Mouse (Mus musculus): ENCODE measurements around the gene Clcf1. TPM values are rescaled to one million over a fixed set of nuclear protein-coding genes. Genes with fewer than 3 reads are reported as not detected.

Gene Clcf1
- polyA plus RNA-seq, 1 experiment from 2014 or later, result 0.73 TPM

DNA sequence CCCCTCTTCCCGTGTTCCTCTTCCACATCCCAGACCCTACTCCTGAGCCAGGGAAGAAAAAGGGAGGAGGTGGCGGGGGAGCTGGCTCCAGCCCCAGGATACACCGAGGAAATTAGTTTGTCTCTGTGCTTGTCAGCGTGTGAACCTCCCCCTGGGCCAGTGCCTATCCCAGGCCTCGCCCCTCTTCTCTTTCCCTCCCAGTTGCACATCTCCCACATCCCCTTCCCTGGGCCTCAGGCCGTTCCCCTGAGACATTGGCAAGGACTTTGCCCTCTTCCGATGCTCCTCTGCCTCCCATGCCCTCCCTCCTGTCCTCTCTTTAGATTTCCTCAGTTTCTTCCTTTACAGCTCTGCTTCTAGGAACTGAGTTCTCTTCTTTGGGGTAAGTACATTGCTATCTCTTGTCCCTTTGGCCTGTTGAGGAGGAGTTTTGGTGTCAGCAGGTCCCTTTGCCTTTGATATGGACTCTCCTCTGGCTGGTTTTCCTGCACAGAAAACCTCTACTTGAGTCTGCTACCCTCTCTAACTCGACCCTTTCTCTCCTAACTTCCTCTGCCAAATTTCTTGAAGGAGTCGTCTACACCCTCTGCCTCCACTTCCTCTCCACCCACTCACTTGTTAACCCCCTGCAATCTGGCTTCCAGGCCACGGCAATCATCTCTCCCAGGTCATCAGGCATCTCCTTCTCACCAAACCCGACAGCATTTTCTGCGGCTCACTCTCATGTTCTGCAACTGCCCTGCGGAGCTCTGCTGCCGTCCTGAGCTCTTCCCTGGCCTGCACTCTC, 7.1 kb downstream of the Clcf1 start:
- WGBS (ENCODE audit: insufficient replicate concordance), result 31% methylated on average over 14 of the region's 14 CpGs
- Histone ChIP-seq H3K27me3 (replicated peaks) (peaks cover 86% of the 10 kb centered on the region), H3K4me1 (peaks cover 60% of the 10 kb centered on the region), H3K36me3 (no peaks in the 10 kb centered on the region), H3K9me3 (replicated peaks) (no peaks in the 10 kb centered on the region), H3K4me3 (no peak overlapping the region), H3K27ac (0 out of 2 replicates have a peak overlapping the region, but pooled peaks have one; percentile 18), H3K4me2 (0 out of 2 replicates have a peak overlapping the region, but pooled peaks have one; percentile 5), H3K9ac (0 out of 2 replicates have a peak overlapping the region, but pooled peaks have one; percentile 18)
- no peak for ATAC-seq

DNA sequence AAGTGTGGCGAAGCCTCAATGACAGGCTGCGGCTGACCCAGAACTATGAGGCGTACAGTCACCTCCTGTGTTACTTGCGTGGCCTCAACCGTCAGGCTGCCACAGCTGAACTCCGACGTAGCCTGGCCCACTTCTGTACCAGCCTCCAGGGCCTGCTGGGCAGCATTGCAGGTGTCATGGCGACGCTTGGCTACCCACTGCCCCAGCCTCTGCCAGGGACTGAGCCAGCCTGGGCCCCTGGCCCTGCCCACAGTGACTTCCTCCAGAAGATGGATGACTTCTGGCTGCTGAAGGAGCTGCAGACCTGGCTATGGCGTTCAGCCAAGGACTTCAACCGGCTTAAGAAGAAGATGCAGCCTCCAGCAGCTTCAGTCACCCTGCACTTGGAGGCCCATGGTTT, 8.1 kb downstream of the Clcf1 start:
- WGBS (ENCODE audit: insufficient replicate concordance), result 57% methylated on average over 11 of the region's 11 CpGs

DNA sequence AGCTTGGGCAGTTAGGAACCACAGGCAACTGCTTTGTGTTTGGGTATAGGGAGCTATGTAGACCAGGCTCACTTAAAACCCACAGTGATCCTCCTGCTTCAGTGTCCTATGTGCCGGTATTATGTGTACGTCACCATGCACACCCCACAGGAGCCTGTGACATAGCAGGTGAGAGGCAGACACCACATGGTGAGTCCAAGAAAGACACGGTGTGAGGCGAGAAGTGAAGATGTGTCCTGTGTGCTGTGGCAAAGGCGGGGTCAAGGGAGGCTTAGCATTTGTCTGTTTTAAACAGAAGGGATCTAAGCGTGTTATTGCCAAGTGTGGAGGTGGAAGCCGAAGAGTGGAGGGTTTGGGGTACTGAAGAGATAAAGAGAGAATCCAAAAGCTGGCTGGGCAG, 12.7 kb downstream of the Clcf1 start:
- 77% methylated on average over 7 of the region's 7 CpGs for WGBS (ENCODE audit: insufficient replicate concordance)
- no peak overlapping the region for H3K4me3 ChIP-seq
- H3K9ac ChIP-seq, result no peak overlapping the region
- peaks cover 62% of the 10 kb centered on the region for H3K27me3 ChIP-seq (replicated peaks)
- no peaks in the 10 kb centered on the region for H3K9me3 ChIP-seq (replicated peaks)
- peaks cover 53% of the 10 kb centered on the region for H3K4me1 ChIP-seq
- ATAC-seq, result no peak
- H3K27ac ChIP-seq, result no peak overlapping the region
- no peak overlapping the region for H3K4me2 ChIP-seq
- H3K36me3 ChIP-seq, result no peaks in the 10 kb centered on the region

More for the DNA sequence above, 8.1 kb downstream of the Clcf1 start:
- Histone ChIP-seq H3K9me3 (replicated peaks) (no peaks in the 10 kb centered on the region), H3K36me3 (no peaks in the 10 kb centered on the region), H3K27me3 (replicated peaks) (peaks cover 86% of the 10 kb centered on the region), H3K27ac (no peak overlapping the region), H3K9ac (no peak overlapping the region), H3K4me3 (no peak overlapping the region), H3K4me1 (peaks cover 50% of the 10 kb centered on the region), H3K4me2 (no peak overlapping the region)
- ATAC-seq, result no peak

DNA sequence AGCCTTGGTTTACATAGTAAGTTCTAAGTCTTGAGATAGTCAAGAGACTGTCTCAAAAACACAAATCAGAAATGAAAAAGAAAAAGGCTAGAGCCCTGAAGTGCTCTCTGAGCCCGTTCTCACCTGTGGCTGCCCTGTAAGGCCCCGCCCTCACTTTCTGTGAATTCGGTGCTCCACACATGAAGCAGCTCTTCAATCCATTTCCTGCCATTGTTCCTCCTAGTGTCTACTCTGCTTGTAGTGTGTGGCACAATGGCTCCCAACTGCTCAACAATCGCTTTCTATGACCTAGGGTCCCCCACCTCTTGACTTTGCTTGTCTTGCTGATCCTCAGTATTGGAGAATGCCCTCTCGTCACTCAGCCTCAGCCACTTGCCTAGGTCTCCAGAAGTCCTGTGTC, 13.4 kb downstream of the Clcf1 start:
- 54% methylated on average over 5 of the region's 5 CpGs for WGBS (ENCODE audit: insufficient replicate concordance)
- H3K4me2 ChIP-seq, result no peak overlapping the region
- no peaks in the 10 kb centered on the region for H3K36me3 ChIP-seq
- no peak overlapping the region for H3K4me3 ChIP-seq
- peaks cover 55% of the 10 kb centered on the region for H3K27me3 ChIP-seq (replicated peaks)
- no peaks in the 10 kb centered on the region for H3K9me3 ChIP-seq (replicated peaks)
- no peak overlapping the region for H3K27ac ChIP-seq
- ATAC-seq, result no peak
- H3K9ac ChIP-seq, result no peak overlapping the region
- H3K4me1 ChIP-seq, result peaks cover 52% of the 10 kb centered on the region

DNA sequence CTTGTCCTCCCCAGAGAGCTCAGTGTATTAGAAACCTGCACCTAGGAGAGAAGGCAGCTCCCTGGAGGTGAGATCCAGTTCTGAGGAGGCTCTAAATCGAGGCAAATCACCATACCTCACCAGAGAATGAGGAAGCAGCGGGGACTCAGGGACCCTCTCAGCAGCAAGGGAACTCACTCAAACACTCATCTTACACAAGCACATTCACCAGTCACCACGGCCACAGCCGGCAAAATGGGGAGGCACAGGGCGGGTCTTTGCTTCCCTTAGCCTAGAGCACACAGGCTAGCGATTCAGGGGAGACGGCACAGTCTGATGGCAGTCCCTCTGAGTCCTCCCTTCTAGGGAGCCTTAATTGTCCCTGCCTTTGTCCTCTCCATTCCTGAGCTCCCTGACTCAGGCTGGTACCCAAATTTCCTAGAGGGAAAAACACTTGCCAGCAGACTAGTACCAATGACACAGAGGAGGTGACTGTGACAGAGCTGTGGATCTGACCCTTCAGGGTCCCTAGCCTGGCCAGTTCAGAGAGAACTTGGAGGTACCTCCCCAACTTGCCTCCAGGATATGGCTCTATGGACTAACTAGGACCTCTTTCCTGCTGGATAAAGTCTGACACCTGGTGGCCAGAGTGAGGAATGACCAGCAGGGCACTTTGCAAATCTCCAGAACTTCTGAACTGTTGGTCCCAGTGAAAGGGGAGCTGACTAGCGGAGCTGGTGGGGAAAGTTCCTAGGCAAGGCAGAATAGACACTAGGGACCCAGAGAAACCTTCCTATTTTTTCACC, 14.0 kb downstream of the Clcf1 start:
- Histone ChIP-seq H3K27me3 (replicated peaks) (peaks cover 49% of the 10 kb centered on the region), H3K4me2 (no peak overlapping the region), H3K9ac (no peak overlapping the region), H3K9me3 (replicated peaks) (no peaks in the 10 kb centered on the region), H3K36me3 (no peaks in the 10 kb centered on the region), H3K4me3 (no peak overlapping the region), H3K4me1 (peaks cover 54% of the 10 kb centered on the region), H3K27ac (no peak overlapping the region)
- WGBS (ENCODE audit: insufficient replicate concordance), result 11% methylated on average over 8 of the region's 8 CpGs
- no peak for ATAC-seq

DNA sequence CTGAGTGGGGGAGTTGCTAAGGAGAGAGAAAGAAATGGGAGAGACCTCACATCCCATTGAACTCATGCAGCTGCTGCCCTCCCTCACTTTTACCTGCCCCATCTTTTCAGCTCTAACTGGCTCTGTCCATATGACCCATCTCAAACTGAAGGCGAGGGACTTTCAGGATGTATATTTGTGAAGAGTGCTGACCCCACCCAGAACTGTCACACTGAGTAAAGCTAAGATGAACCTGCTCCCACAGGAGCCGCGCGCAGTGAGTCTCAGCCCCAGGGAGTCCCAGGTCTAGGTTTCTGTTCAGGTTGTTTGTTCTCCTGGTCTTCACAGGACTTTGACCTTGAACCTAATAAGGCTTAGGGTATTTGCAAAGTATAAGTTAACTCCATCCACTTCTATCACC, 14.9 kb downstream of the Clcf1 start:
- H3K9ac ChIP-seq, result no peak overlapping the region
- ATAC-seq, result no peak
- WGBS (ENCODE audit: insufficient replicate concordance), result 73% methylated on average over 4 of the region's 4 CpGs
- no peaks in the 10 kb centered on the region for H3K9me3 ChIP-seq (replicated peaks)
- peaks cover 51% of the 10 kb centered on the region for H3K4me1 ChIP-seq
- no peak overlapping the region for H3K4me3 ChIP-seq
- no peak overlapping the region for H3K4me2 ChIP-seq
- H3K27me3 ChIP-seq (replicated peaks), result peaks cover 43% of the 10 kb centered on the region
- H3K27ac ChIP-seq, result no peak overlapping the region
- no peaks in the 10 kb centered on the region for H3K36me3 ChIP-seq

DNA sequence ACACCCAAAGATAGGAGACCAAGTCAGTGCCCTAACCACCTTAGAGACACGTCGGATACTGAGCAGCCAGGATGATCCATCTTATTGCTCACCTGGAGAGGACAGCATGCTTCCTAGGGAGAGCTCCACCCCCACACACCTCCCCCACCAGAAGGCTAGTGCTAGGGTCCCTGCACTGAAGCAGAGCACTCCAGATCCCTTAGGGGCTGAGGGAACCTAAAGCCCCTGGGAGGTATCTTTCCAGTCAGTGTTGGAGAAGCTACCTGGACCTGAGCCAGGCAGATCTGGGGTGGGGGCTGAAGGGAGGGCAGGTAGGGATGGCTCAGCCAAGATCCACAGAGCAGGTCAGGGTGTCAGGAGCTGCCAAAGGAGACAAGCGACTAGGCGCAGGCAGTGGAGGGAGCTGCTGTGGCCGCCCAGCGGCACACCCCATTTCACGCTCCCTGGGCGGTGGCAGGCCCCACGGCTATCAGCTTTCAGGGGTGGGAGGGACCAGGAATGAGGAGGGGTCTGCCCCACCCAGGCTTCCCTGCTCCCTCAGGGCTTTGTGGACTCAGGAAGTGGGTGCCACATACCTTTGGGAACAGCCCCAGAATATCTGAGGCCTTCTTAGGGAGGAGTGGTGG, 15.5 kb downstream of the Clcf1 start:
- H3K27ac ChIP-seq, result no peak overlapping the region
- H3K4me2 ChIP-seq, result no peak overlapping the region
- H3K4me3 ChIP-seq, result no peak overlapping the region
- H3K9me3 ChIP-seq (replicated peaks), result no peaks in the 10 kb centered on the region
- no peak overlapping the region for H3K9ac ChIP-seq
- WGBS (ENCODE audit: insufficient replicate concordance), result 51% methylated on average over 9 of the region's 9 CpGs
- H3K4me1 ChIP-seq, result peaks cover 51% of the 10 kb centered on the region
- H3K36me3 ChIP-seq, result no peaks in the 10 kb centered on the region
- peaks cover 46% of the 10 kb centered on the region for H3K27me3 ChIP-seq (replicated peaks)
- ATAC-seq, result no peak

DNA sequence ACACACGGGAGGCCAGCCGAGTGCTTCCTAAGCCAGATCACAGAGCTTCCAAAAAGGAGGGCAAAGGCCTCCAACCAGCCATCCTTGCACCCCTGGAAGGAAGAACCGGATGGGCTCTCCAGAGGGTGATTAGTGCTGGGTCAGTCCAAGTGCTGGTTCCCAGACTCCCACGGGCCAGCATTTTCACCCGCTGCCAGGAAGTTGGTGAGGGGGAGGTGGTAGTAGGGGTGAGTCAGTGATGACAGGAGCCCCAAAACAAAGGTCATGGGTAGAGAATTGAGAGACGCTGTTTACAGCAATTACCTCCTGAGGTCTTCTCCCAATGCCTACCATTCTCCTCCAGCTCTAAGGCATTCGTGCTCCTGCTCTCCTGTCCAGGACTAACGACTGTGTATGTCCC, 16.4 kb downstream of the Clcf1 start:
- Histone ChIP-seq H3K4me2 (no peak overlapping the region), H3K4me3 (no peak overlapping the region), H3K9ac (no peak overlapping the region), H3K9me3 (replicated peaks) (no peaks in the 10 kb centered on the region), H3K27ac (peak overlapping the region; percentile 33; the same call in 1 of the 2 replicates), H3K4me1 (peaks cover 51% of the 10 kb centered on the region), H3K36me3 (no peaks in the 10 kb centered on the region), H3K27me3 (replicated peaks) (peaks cover 45% of the 10 kb centered on the region)
- no peak for ATAC-seq
- 65% methylated on average over 8 of the region's 8 CpGs for WGBS (ENCODE audit: insufficient replicate concordance)

DNA sequence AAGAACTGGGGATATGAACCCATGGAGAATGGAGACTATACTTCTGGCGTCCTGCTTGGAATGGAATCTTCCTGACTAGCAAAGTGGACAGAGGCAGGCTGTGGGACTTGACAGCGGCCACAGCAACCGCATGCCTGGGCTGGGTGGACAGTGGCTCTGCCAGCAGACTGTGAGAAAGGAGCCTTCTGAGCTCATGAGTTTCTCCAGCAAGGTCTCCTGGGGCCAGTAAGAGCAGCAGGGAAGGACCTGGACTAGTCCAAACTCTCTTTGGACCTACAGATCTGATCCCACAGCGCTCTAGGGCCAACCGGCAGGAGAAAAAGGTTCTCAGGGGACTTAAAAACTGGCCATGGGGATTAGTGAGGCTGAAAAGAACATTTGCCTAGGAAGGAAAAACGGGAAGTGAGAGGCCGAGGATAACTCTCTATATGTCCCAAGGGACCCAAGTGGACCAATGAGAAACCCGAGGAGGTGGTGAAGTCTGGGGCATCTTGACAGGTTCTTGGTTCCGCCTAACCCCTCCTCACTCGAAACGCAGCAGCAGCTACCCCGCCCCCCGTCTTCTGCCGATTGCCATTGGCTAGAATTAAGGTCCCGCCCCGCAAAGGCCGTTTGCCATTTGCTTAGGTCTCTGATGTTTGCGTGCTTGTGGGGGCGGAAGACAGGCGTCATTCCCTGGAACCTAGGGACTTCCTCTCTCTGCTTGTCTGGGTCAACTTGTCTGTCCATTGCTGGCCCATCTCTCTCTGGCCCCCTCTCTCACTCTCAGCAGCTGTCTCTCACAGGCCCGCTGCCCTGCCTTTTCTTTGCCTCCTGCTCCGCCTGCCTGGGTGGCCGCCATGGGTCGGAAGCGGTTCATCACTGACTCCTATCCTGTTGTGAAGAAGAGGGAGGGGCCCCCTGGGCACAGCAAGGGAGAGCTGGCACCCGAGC, 17.5 kb downstream of the Clcf1 start, which contains the start of gene Pold4:
TSS of gene Pold4 (plus strand) at position 647 of the 933 bp plus-strand sequence.
- H3K4me1 ChIP-seq, result peaks cover 51% of the 10 kb centered on the region
- WGBS (ENCODE audit: insufficient replicate concordance), result 12% methylated on average over 26 of the region's 26 CpGs

DNA sequence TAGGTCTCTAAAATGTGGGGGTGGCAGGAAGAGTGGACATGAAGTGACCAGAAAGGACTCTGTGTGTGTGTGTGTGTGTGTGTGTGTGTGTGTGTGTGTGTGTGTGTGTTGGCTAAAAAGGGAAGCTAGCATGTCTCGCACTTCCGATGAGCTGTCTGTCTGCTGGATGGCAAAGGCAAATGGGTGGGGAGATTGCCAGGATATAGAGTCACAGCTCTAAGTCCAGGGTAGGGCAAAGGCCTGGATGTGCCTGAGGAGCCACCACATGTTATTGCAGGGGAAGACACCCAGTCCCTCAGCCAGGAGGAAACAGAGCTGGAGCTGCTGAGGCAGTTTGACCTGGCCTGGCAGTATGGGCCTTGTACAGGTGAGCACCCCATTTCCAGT, 18.1 kb downstream of the Clcf1 start:
- peaks cover 51% of the 10 kb centered on the region for H3K4me1 ChIP-seq
- H3K4me3 ChIP-seq, result peak overlapping the region; percentile 70
- no peaks in the 10 kb centered on the region for H3K36me3 ChIP-seq
- peak overlapping the region; percentile 89 for H3K4me2 ChIP-seq
- peak overlapping the region; percentile 76 for H3K9ac ChIP-seq
- peaks cover 30% of the 10 kb centered on the region for H3K27me3 ChIP-seq (replicated peaks)
- no peaks in the 10 kb centered on the region for H3K9me3 ChIP-seq (replicated peaks)
- no peak; the same call in 1 of the 2 replicates for ATAC-seq
- WGBS (ENCODE audit: insufficient replicate concordance), result 10% methylated on average over 2 of the region's 2 CpGs
- H3K27ac ChIP-seq, result peak overlapping the region; percentile 82

More for the DNA sequence above, 17.5 kb downstream of the Clcf1 start, which contains the start of gene Pold4:
- peak; percentile 90 for ATAC-seq
- Histone ChIP-seq H3K9me3 (replicated peaks) (no peaks in the 10 kb centered on the region), H3K4me2 (peak within 1 kb of the TSS; percentile 89), H3K4me3 (peak within 1 kb of the TSS; percentile 70), H3K27ac (peak within 1 kb of the TSS; percentile 82), H3K9ac (peak within 1 kb of the TSS; percentile 76), H3K36me3 (no peaks in the 10 kb centered on the region), H3K27me3 (replicated peaks) (peaks cover 37% of the 10 kb centered on the region)

DNA sequence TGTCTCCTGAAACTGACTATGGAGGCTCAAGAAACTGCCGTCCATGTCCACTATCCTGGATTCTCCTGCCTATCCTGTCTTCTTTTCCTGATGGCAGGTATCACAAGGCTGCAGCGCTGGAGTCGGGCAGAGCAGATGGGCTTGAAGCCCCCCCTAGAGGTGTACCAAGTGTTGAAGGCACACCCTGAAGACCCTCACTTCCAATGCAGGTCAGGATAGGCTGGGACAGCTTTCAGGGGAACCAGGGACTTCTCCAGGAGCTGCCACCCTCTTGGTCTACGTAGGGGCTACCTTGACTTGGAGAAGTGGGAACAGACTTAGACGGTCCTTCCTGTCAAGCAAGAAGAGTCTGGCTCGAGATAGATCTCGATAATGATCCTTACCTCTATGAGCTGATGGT, 18.6 kb downstream of the Clcf1 start:
- Histone ChIP-seq H3K4me1 (peaks cover 48% of the 10 kb centered on the region), H3K27me3 (replicated peaks) (peaks cover 27% of the 10 kb centered on the region), H3K9me3 (replicated peaks) (no peaks in the 10 kb centered on the region), H3K4me3 (peak overlapping the region; percentile 70; the same call in 1 of the 2 replicates), H3K9ac (peak overlapping the region; percentile 76; the same call in 1 of the 2 replicates), H3K27ac (peak overlapping the region; percentile 82), H3K36me3 (no peaks in the 10 kb centered on the region), H3K4me2 (peak overlapping the region; percentile 89)
- no peak for ATAC-seq
- WGBS (ENCODE audit: insufficient replicate concordance), result 62% methylated on average over 7 of the region's 7 CpGs
